Mouse (Mus musculus) cortical plate, adult 2 months (tissue): ENCODE measurements around the gene Nanos2.

ENCODE experiments used
- CTCF ChIP-seq: fragments of 200-500 bp; IDR thresholded peaks from 2 replicates; pipeline ENCODE4 v1.5.1; 2011; ENCODE audit warnings: mild to moderate bottlenecking, control low read depth, low read length; ENCODE audit not compliant: insufficient read depth; ENCODE audit errors: extremely low read depth
- POLR2A ChIP-seq: fragments of 200-500 bp; IDR thresholded peaks from 2 replicates; pipeline ENCODE4 v1.6.1; 2011; ENCODE audit warnings: mild to moderate bottlenecking, low read length, control low read depth; ENCODE audit not compliant: insufficient read depth; ENCODE audit errors: extremely low read depth

DNA sequence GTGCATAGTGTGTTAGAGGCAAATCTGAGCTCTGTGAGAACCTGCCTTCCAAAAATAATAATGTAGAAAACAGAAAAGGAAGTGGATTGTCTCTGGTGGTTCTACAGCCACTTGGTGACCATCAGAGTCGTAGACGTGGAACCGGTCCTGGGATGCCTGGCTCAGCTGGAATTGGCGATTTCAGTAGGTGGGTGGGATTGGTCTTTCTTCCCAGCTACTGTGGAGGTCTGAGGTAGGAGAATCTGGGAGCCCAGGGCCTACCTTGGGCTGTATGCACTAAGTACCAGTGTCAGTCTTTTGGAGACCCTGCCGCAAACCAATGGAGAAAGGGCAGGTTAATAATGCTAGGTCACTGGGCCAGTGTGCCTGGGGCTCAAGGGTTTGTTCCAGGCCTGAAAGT is 5.8 kb downstream of the Nanos2 start:
- TF ChIP-seq POLR2A (no peak), CTCF (no peak)
